Mouse (Mus musculus) bone marrow, adult 2 months (tissue): Measurements from ENCODE around the gene 4930432K21Rik. TPM values are rescaled to one million over a fixed set of nuclear protein-coding genes. Genes with fewer than 3 reads are reported as not detected.

ENCODE experiments used
- H3K27ac ChIP-seq: fragments of 200-500 bp; 2 replicates; pipeline ENCODE4 v1.5.1; 2012; ENCODE audit warnings: low read depth, mild to moderate bottlenecking, control low read depth, inconsistent platforms, low read length; ENCODE audit not compliant: control insufficient read depth, poor library complexity, insufficient read depth
- H3K4me1 ChIP-seq: fragments of 200-500 bp; 2 replicates; pipeline ENCODE4 v1.6.1; 2011; ENCODE audit warnings: low read length; ENCODE audit not compliant: control insufficient read depth, insufficient read depth
- H3K4me3 ChIP-seq: fragments of 200-500 bp; replicated peaks from 2 replicates; pipeline ENCODE3; 2011; ENCODE audit warnings: mild to moderate bottlenecking, low read depth, low read length, control low read depth; ENCODE audit not compliant: control insufficient read depth
- CTCF ChIP-seq: fragments of 200-500 bp; IDR thresholded peaks from 2 replicates; pipeline ENCODE4 v1.5.1; 2011; ENCODE audit warnings: low read length, control low read depth; ENCODE audit not compliant: control insufficient read depth, insufficient read depth
- POLR2A ChIP-seq: fragments of 200-500 bp; IDR thresholded peaks from 2 replicates; pipeline ENCODE4 v1.6.1; 2011; ENCODE audit warnings: low read depth, mild to moderate bottlenecking, control low read depth, low read length, borderline replicate concordance; ENCODE audit not compliant: control insufficient read depth
- WGBS: fragments of 180-500 bp; shearing (Covaris S2); methylation state at CpG from one replicate; pipeline ENCODE4 v1.1.7; 2018; 5-methylcytosine and 5-hydroxymethylcytosine counted together
- polyA plus RNA-seq: library from polyadenylated mRNA; stranded (reverse); fragments of >200 nt; gene quantifications from 2 replicates; pipeline ENCODE4 v1.2.4, GENCODE M21; 2011; ENCODE audit warnings: low replicate concordance; ENCODE audit not compliant: missing spikeins, insufficient read depth, insufficient read length

4930432K21Rik gene
- polyA plus RNA-seq, 1 experiment = not detected

DNA sequence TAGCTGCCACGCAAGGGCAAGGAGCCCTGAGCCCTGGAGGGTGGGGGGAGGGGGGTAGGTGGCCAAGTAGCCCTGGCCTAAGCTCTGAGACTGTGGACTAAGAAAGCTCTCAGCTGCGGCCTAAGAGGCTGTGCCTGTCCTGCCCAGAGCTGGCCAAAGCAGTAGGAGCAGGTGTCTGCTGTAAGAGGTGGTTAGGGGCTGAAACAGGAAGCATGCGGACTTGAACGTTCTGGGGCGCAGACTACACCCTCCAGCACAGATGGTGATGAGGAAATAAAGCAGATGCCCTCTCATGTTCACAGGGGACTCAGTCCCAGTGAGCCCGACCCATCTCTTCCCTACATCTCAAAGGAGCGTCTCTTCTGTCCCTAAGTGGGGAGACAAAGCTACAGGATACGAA lies 15.6 kb upstream of the 4930432K21Rik start:
- no peak for TF ChIP-seq POLR2A
- TF ChIP-seq CTCF = no peak
- Histone ChIP-seq H3K4me3 (no peak overlapping the region), H3K4me1 (no peaks in the 10 kb centered on the region), H3K27ac (no peak overlapping the region; the same call in 1 of the 2 replicates)
- 32% methylated on average over 8 of the region's 8 CpGs for WGBS

DNA sequence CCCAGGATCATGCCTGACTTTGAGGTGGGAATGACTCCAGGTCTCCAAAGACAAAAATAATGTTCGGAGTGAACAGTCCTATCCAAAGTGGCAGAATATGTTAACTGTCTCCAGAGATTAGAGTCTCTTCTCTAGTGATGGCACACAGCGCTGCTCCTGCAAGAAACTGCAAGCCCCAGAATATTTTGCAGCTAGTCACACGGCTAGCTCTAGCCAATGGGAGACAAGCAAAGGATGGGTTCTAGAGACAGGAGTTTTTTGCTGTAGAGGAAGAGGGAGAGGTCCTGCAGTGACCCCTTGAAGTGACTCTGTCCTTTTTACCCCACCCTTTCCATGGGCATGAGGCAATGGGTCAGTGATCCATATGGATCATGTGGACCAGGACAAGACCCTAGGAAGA lies 10.0 kb upstream of the 4930432K21Rik start:
- 92% methylated on average over 3 of the region's 3 CpGs for WGBS
- no peak for TF ChIP-seq CTCF
- no peak for TF ChIP-seq POLR2A

DNA sequence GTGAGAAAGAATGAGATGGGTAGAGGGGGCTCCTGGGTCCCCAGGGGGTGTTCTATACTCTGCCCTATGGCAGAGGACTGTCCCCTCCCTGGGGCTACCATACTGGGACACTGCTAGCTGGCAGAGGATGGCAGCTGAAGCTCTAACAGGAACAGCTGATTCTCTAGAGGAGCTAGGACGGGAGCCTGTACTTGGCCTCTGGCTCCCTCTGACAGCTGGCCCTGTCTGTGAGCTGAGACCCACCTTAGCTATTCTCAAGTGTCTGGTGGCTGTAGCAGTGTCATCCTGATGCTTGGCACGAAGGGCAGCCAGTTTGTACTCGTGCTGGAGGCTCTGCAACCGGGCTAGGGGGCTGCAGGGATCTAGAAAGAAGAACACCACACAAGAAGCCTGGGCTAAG lies 7.0 kb upstream of the 4930432K21Rik start:
- Histone ChIP-seq H3K4me3 (no peak overlapping the region), H3K4me1 (no peaks in the 10 kb centered on the region), H3K27ac (no peak overlapping the region)
- 75% methylated on average over 4 of the region's 4 CpGs for WGBS
- TF ChIP-seq POLR2A = no peak
- no peak for TF ChIP-seq CTCF

More for the DNA sequence above, 10.0 kb upstream of the 4930432K21Rik start:
- H3K27ac ChIP-seq = no peak overlapping the region
- no peaks in the 10 kb centered on the region for H3K4me1 ChIP-seq
- no peak overlapping the region for H3K4me3 ChIP-seq

DNA sequence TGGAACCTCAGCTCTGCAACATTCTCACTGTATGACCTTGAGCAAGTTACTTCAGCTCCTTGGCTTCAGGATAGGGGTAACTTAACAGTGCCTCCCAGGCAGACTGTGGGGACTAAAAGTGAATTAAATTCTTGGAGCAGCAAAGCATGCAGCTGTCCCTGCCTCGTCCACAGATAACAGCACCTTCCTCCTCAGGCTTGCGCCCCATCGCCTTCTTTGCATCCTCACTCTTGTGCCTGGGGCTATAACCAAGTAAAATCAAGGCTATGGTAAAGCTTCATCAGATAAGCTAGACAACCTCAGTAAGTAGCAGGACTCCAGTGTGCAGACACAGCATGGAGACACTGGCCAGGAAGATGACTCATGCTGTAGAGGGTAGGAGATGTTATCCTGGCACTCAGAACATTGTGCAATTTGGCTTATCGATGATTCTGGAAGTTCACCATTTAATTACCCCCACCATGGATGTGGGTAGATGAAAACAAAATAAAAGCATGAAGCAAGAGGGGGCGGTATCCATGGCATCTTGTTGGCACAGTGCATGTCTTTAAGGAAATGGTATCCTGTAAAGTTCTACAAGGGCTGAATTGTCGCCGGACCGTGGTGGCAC lies 3.1 kb upstream of the 4930432K21Rik start:
- Histone ChIP-seq H3K27ac (no peak overlapping the region), H3K4me3 (no peak overlapping the region), H3K4me1 (peaks cover 1% of the 10 kb centered on the region; the same call in 1 of the 2 replicates)
- TF ChIP-seq CTCF (no peak), POLR2A (no peak)
- 72% methylated on average over 8 of the region's 8 CpGs for WGBS

- Histone ChIP-seq H3K27ac (no peak overlapping the region), H3K4me1 (peaks cover 1% of the 10 kb centered on the region; the same call in 1 of the 2 replicates), H3K4me3 (peak overlapping the region; percentile 75)
- 4% methylated on average over 14 of the region's 14 CpGs for WGBS
- TF ChIP-seq POLR2A = no peak
- TF ChIP-seq CTCF = no peak
These were observed 480 bp upstream of the 4930432K21Rik start for GRCm38 (mm10) chr8:84147324-84147766.

DNA sequence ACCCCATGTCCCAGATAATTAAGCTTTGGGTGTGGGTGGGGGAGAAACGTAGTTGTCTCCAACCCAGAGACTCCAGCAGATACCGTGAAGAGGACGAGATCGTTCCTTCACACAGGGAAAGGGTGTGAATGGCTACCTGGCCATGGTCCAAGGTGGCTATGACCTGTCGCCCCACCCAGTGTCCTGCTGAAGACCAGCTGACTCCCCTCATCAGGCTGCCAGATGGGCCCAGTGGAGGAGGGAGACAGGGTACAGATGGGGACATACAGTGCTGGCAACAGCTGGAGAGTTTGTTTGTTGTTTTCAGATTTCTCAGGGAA lies 666 bp downstream of the 4930432K21Rik start:
- Histone ChIP-seq H3K4me3 (no peak overlapping the region), H3K27ac (no peak overlapping the region), H3K4me1 (peaks cover 1% of the 10 kb centered on the region; the same call in 1 of the 2 replicates)
- 89% methylated on average over 5 of the region's 5 CpGs for WGBS
- TF ChIP-seq POLR2A (no peak), CTCF (no peak)

DNA sequence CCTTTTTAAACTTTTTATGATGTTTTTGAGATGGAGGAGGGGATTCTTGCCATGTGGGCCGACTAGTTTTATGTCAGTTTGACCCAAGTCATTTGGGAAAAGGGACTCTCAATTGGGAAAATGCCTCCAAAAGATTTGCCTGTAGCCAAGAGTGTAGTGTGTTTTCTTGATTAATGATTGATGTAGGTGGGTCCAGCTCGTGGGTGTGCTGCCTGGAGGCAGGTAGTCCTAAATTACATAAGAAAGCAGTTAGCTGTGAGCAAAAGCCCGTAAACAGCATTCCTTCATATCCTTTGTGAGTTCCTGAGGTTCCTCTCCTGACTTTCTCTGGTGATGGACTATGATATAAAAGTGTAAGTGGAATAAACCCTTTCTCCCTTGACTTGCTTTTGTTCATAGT lies 1.4 kb downstream of the 4930432K21Rik start:
- 73% methylated on average over 3 of the region's 3 CpGs for WGBS
- TF ChIP-seq CTCF (no peak), POLR2A (no peak)
- Histone ChIP-seq H3K4me3 (no peak overlapping the region), H3K4me1 (peaks cover 1% of the 10 kb centered on the region; the same call in 1 of the 2 replicates), H3K27ac (no peak overlapping the region)

- 75% methylated on average over 4 of the region's 4 CpGs for WGBS
- H3K4me3 ChIP-seq = no peak overlapping the region
- no peak for TF ChIP-seq CTCF
- no peak for TF ChIP-seq POLR2A
- no peaks in the 10 kb centered on the region for H3K4me1 ChIP-seq
- no peak overlapping the region for H3K27ac ChIP-seq
These were observed 9.8 kb downstream of the 4930432K21Rik start for GRCm38 (mm10) chr8:84157620-84158019.

- no peak overlapping the region for H3K27ac ChIP-seq
- no peak overlapping the region for H3K4me3 ChIP-seq
- TF ChIP-seq POLR2A (no peak), CTCF (no peak)
- 88% methylated on average over 2 of the region's 2 CpGs for WGBS
- H3K4me1 ChIP-seq = no peaks in the 10 kb centered on the region
These were observed 19.9 kb downstream of the 4930432K21Rik start for GRCm38 (mm10) chr8:84167696-84168095.
